Mouse (Mus musculus) cerebellum, adult 2 months (tissue): ENCODE data around the gene Phka2.

Experiments used
- CTCF ChIP-seq: fragments of 200-500 bp; IDR thresholded peaks from 2 replicates; pipeline ENCODE4 v1.5.1; 2011; ENCODE audit warnings: low read depth, mild to moderate bottlenecking, control low read depth, low read length, moderate library complexity, borderline replicate concordance; ENCODE audit not compliant: insufficient read depth
- POLR2A ChIP-seq: fragments of 200-500 bp; IDR thresholded peaks from 2 replicates; pipeline ENCODE4 v1.6.1; 2011; ENCODE audit warnings: low read length, control low read depth, borderline replicate concordance; ENCODE audit not compliant: insufficient read depth

GRCm38 (mm10) chrX:160496473-160496872, 5.5 kb upstream of the Phka2 start:
- TF ChIP-seq CTCF: no peak
- no peak for TF ChIP-seq POLR2A
